13 mouse cellular contexts compared by ENCODE assay signal in genomic region chr11:52077939-52078338, GRCm38 (mm10). TPM values are rescaled to one million over a fixed set of nuclear protein-coding genes. Genes with fewer than 3 reads are reported as not detected.
DNase-seq lines count a peak whose midpoint lies in the region; ATAC-seq lines count a peak whose summit lies in the region.
"Had no signal": no experiment of that assay in that cellular context is flagged by ENCODE, and none has a peak within 500 bp of the region (broad histone marks: within the 10 kb centered on the region; RNA-seq: fewer than 3 reads in every experiment).

No protein-coding gene starts in this region.

- no peak overlapping the region for H3K4me3 ChIP-seq in heart, embryonic 16.5 days (ENCODE audit: low read length)
- H3K4me3 ChIP-seq in heart, embryonic 10.5 days = no peak overlapping the region
- H3K4me3 ChIP-seq in stomach, embryonic 16.5 days (replicated peaks; ENCODE audit: low read length) = no peak overlapping the region
- H3K4me3 ChIP-seq: embryonic facial prominence, embryonic 13.5 days; limb, embryonic 12.5 days; stomach, embryonic 15.5 days had no signal

- H3K4me2 ChIP-seq in heart, embryonic 16.5 days (ENCODE audit: low read depth, low read length) = no peak overlapping the region
- no peak overlapping the region for H3K4me2 ChIP-seq in stomach, embryonic 16.5 days (ENCODE audit: low read depth, low read length)
- H3K4me2 ChIP-seq: embryonic facial prominence, embryonic 13.5 days; limb, embryonic 12.5 days; stomach, embryonic 15.5 days had no signal

- H3K9me3 ChIP-seq in heart, embryonic 16.5 days (replicated peaks; ENCODE audit: control insufficient read depth, low read length) = no peaks in the 10 kb centered on the region
- no peaks in the 10 kb centered on the region for H3K9me3 ChIP-seq in heart, embryonic 10.5 days
- H3K9me3 ChIP-seq in stomach, embryonic 16.5 days (replicated peaks; ENCODE audit: control insufficient read depth, low read length) = no peaks in the 10 kb centered on the region
- H3K9me3 ChIP-seq: embryonic facial prominence, embryonic 13.5 days; limb, embryonic 12.5 days; stomach, embryonic 15.5 days had no signal

- H3K27me3 ChIP-seq in heart, embryonic 16.5 days (ENCODE audit: control insufficient read depth, insufficient read depth, low read length) = no peaks in the 10 kb centered on the region
- H3K27me3 ChIP-seq in heart, embryonic 10.5 days (ENCODE audit: insufficient read depth, poor library complexity, severe bottlenecking) = no peaks in the 10 kb centered on the region
- H3K27me3 ChIP-seq in stomach, embryonic 16.5 days (ENCODE audit: control insufficient read depth, insufficient read depth, low read length) = no peaks in the 10 kb centered on the region
- H3K27me3 ChIP-seq: embryonic facial prominence, embryonic 13.5 days; limb, embryonic 12.5 days; stomach, embryonic 15.5 days had no signal

- 28% methylated on average over 4 of the region's 4 CpGs for WGBS in heart, embryonic 16.5 days
- 69% methylated on average over 4 of the region's 4 CpGs for WGBS in heart, embryonic 10.5 days
- WGBS in stomach, embryonic 16.5 days = 65% methylated on average over 4 of the region's 4 CpGs

- ATAC-seq in heart, embryonic 16.5 days (replicated peaks; ENCODE audit: extremely low read depth, insufficient read depth, low FRiP score) = peak; percentile 70; the same call in 1 of the 2 replicates
- no peak for ATAC-seq in stomach, embryonic 16.5 days (ENCODE audit: insufficient read depth, low FRiP score)
- ATAC-seq: activated CD4-positive, CD25-positive, alpha-beta regulatory T cell, adult 4 months had no signal

- peaks cover 9% of the 10 kb centered on the region for H3K4me1 ChIP-seq in heart, embryonic 16.5 days (ENCODE audit: control insufficient read depth, insufficient read depth, low read length)
- H3K4me1 ChIP-seq in heart, embryonic 10.5 days = peaks cover 9% of the 10 kb centered on the region
- H3K4me1 ChIP-seq in stomach, embryonic 16.5 days (ENCODE audit: control insufficient read depth, insufficient read depth, low read length) = 0 out of 2 replicates have a peak, but pooled peaks cover 2% of the 10 kb centered on the region
- H3K4me1 ChIP-seq: stomach, embryonic 15.5 days had no signal

- peak overlapping the region; percentile 15 for H3K27ac ChIP-seq in heart, embryonic 16.5 days (ENCODE audit: low read length)
- H3K27ac ChIP-seq in heart, embryonic 10.5 days = no peak overlapping the region
- H3K27ac ChIP-seq in stomach, embryonic 16.5 days (ENCODE audit: low read length) = peak overlapping the region; percentile 69
- H3K27ac ChIP-seq: limb, embryonic 12.5 days; stomach, embryonic 15.5 days had no signal

- H3K9ac ChIP-seq in heart, embryonic 16.5 days (ENCODE audit: low read length) = no peak overlapping the region
- no peak overlapping the region for H3K9ac ChIP-seq in stomach, embryonic 16.5 days (ENCODE audit: low read length)
- H3K9ac ChIP-seq: embryonic facial prominence, embryonic 13.5 days; limb, embryonic 12.5 days; stomach, embryonic 15.5 days had no signal

- H3K36me3 ChIP-seq in heart, embryonic 16.5 days (ENCODE audit: control insufficient read depth, insufficient read depth) = no peaks in the 10 kb centered on the region
- H3K36me3 ChIP-seq in heart, embryonic 10.5 days = no peaks in the 10 kb centered on the region
- no peaks in the 10 kb centered on the region for H3K36me3 ChIP-seq in stomach, embryonic 16.5 days (ENCODE audit: control insufficient read depth, insufficient read depth, low read length)
- H3K36me3 ChIP-seq: embryonic facial prominence, embryonic 13.5 days; limb, embryonic 12.5 days; stomach, embryonic 15.5 days had no signal

- DNase-seq in heart, embryonic 10.5 days (ENCODE audit: low spot score) = no peak
- peak; percentile 18 for DNase-seq in retina, postnatal 1 day
- DNase-seq in retina, embryonic 14.5 days (ENCODE audit: low spot score) = no peak
- peak; percentile 48 for DNase-seq in c-Kit-positive CD71-negative TER-119-negative erythroid progenitor cells, embryonic 14.5 days (ENCODE audit: low read depth)
- DNase-seq in cerebellum, adult 8-10 months = no peak
- no peak for DNase-seq in cerebellum, adult 9-11 months
- DNase-seq: cerebellum, adult 2 months had no signal

RNA-seq across cellular contexts. Expression of gene Ppp2ca, which starts 20.5 kb away (rescaled TPM):
- 67.3 and 71.3 TPM in 2 replicates for polyA plus RNA-seq in heart, embryonic 16.5 days (2015; fragmentation: Nextera tagmentation; extraction: Ambion mirVana)
- polyA plus RNA-seq in heart, embryonic 10.5 days (2016; fragmentation: Nextera tagmentation; extraction: Ambion mirVana) = 66.2 and 91.4 TPM in 2 replicates
- 53.8 and 60.6 TPM in 2 replicates for polyA plus RNA-seq in stomach, embryonic 16.5 days (2015; fragmentation: Nextera tagmentation; extraction: Ambion mirVana)

Comparison
In these comparisons a context has a peak if more than half of its experiments do, and no peak if none do; other contexts are left out.
1. DNase-seq: peak in retina, postnatal 1 day (single experiment) and c-Kit-positive CD71-negative TER-119-negative erythroid progenitor cells, embryonic 14.5 days (single experiment); none in heart, embryonic 10.5 days (single experiment), retina, embryonic 14.5 days (single experiment), cerebellum, adult 8-10 months (single experiment) and cerebellum, adult 9-11 months (single experiment).